Mouse (Mus musculus): ENCODE data around the gene Sytl3. TPM values are rescaled to one million over a fixed set of nuclear protein-coding genes. Genes with fewer than 3 reads are reported as not detected.
"Not testable (repeated sequence)": the region's sequence is repeated elsewhere in the genome, so short reads cannot be mapped to it uniquely, and the experiment has no call there.

The Sytl3 gene
- polyA plus RNA-seq, 1 experiment from 2014 or later, result not detected

- H3K4me3 ChIP-seq; ATAC-seq (ENCODE audit: low FRiP score, low read depth); H3K4me1 ChIP-seq; H3K4me2 ChIP-seq (replicated peaks); H3K9ac ChIP-seq (replicated peaks); H3K9me3 ChIP-seq; H3K27me3 ChIP-seq; H3K36me3 ChIP-seq; H3K27ac ChIP-seq (replicated peaks): not testable (repeated sequence)
- WGBS, result 81% methylated on average over 4 of the region's 4 CpGs
These were observed 22.8 kb downstream of the Sytl3 start for GRCm38 (mm10) chr17:6681721-6682120.

GRCm38 (mm10) chr17:6683702-6684101 is 24.8 kb downstream of the Sytl3 start:
- ATAC-seq (ENCODE audit: low FRiP score, low read depth); H3K4me3 ChIP-seq; H3K27me3 ChIP-seq; H3K9me3 ChIP-seq; H3K4me1 ChIP-seq; H3K36me3 ChIP-seq; H3K27ac ChIP-seq (replicated peaks); H3K9ac ChIP-seq (replicated peaks); H3K4me2 ChIP-seq (replicated peaks): not testable (repeated sequence)
- 88% methylated on average over 1 of the region's 5 CpGs for whole genome bisulfite sequencing

DNA sequence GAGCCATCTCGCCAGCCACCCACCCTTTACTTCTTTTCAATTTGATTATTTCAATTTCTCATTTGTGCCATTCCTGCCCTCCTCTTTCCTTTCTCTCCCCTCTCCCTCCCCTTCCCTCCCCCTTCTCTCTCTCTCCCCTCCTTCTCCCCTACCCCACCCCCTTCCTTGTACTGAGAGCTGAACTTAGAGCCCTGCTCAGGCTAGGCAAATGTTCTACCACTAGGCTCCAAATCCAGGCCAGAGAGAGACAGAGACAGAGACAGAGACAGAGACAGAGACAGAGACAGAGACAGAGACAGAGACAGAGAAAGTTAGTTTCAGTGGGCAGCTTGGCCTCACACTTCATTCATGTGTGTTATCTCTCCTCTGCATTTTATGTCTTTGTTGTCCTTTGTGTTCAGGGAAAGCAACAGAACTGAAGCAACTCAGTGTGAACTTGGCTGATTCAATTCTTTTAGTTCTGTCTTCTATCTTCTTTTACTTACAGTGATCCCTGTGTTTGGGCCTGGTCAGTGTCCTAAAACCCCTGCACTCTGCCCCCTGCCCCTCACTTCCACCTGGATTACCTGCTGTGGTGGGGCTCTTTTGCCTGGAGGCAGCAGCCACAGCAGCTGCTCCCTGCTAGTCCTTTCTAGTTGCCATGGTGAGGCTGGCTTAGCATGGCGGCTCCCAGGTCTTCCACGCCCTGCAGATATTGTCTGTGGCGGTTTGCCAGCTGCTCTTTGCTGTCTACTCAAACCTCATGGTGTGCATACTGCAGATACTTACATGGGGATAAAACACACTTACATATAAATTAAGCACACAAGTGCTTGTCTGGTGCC is 25.8 kb downstream of the Sytl3 start:
- H3K9ac ChIP-seq (replicated peaks); H3K4me3 ChIP-seq; H3K9me3 ChIP-seq; H3K27me3 ChIP-seq; H3K4me1 ChIP-seq; H3K36me3 ChIP-seq; H3K4me2 ChIP-seq (replicated peaks): not testable (repeated sequence)
- peak overlapping the region; percentile 73 for H3K27ac ChIP-seq (replicated peaks)
- peak; percentile 93 for ATAC-seq (ENCODE audit: low FRiP score, low read depth)
- WGBS, result 0% methylated on average over 1 of the region's 4 CpGs

DNA sequence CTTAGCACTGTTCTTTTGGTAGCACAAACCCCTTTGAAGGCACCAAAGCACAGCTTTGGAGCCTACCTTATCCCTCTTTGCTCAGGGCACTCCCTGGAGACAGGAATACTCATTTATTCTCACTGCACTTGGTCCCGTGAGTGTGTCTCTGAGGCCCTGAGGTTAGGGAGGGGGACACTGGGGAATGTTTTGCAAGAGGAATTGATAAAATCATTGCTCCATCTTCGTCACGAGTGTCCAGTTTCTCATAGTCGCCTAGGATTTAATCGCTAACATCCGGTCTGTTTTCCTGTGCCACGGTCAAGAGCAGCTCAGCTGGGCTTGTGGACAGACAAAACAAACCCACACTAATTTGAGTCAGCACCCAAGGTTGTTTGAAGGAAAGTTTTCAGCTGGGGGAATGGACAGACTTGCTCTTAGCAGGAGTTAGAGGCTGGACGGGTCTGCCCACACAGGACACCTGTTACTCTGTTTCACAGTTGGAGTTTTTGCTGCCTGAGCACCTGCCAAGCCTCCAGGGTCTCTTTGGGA is 26.5 kb downstream of the Sytl3 start:
- H3K27ac ChIP-seq (replicated peaks); H3K4me1 ChIP-seq; H3K36me3 ChIP-seq; H3K27me3 ChIP-seq; H3K9ac ChIP-seq (replicated peaks); H3K4me3 ChIP-seq; H3K9me3 ChIP-seq; H3K4me2 ChIP-seq (replicated peaks); ATAC-seq (ENCODE audit: low FRiP score, low read depth): not testable (repeated sequence)
- WGBS, result 52% methylated on average over 4 of the region's 8 CpGs

- WGBS, result 100% methylated on average over 3 of the region's 4 CpGs
- not testable (repeated sequence) for H3K9ac ChIP-seq (replicated peaks); H3K4me1 ChIP-seq; ATAC-seq (ENCODE audit: low FRiP score, low read depth); H3K36me3 ChIP-seq; H3K27me3 ChIP-seq; H3K9me3 ChIP-seq; H3K4me3 ChIP-seq; H3K4me2 ChIP-seq (replicated peaks); H3K27ac ChIP-seq (replicated peaks)
These were observed 27.5 kb downstream of the Sytl3 start for GRCm38 (mm10) chr17:6686299-6686971.

- H3K27me3 ChIP-seq; H3K4me2 ChIP-seq (replicated peaks); H3K4me3 ChIP-seq; H3K4me1 ChIP-seq; H3K9ac ChIP-seq (replicated peaks); H3K9me3 ChIP-seq; ATAC-seq (ENCODE audit: low FRiP score, low read depth); H3K36me3 ChIP-seq; H3K27ac ChIP-seq (replicated peaks): not testable (repeated sequence)
- WGBS, result 89% methylated on average over 2 of the region's 4 CpGs
These were observed 30.5 kb downstream of the Sytl3 start for GRCm38 (mm10) chr17:6689344-6689743.

DNA sequence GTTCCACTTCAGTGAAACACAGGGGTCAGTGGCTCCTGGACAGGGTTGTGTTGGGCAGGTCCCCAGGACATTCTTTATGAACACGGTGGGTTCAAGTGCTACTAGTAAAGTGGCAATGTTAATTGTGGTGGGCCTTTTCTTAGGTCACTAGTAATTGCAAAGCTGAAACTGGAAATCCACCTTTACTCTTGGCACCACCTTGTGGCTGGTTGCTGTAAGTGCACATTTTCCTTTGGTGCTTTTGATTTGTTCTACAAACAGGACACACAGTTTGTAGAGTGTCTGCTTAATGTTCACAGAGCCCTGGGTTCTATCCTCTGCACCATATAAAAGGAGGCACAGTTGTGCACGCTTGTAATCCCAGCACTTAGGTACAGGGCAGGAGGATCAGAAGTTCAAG is 32.7 kb downstream of the Sytl3 start:
- not testable (repeated sequence) for H3K9ac ChIP-seq (replicated peaks); H3K36me3 ChIP-seq; H3K4me2 ChIP-seq (replicated peaks); H3K4me1 ChIP-seq; H3K4me3 ChIP-seq; H3K27me3 ChIP-seq; ATAC-seq (ENCODE audit: low FRiP score, low read depth); H3K9me3 ChIP-seq; H3K27ac ChIP-seq (replicated peaks)
- WGBS, result 12% methylated on average over 2 of the region's 2 CpGs

DNA sequence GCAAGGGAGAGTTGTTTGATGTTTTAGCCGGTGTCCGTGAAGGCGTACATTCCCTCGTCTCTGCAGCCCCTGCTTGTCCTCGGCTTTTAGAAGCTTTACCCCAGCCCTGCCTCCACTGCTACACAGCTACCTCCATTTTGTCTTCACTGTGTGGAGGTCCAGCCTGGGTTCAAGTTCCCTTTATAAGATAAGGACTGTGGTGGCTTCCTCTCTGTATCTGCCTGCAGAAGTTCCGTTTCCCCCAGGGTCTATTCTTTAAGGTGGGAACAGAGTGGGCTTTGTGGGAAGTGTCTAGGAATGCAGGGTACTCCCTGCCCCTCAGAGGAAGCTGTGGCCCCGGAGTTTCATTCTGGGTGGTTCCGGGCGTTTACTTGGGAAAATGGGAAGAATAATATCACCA is 36.8 kb downstream of the Sytl3 start:
- H3K4me2 ChIP-seq (replicated peaks); H3K9me3 ChIP-seq; H3K4me3 ChIP-seq; H3K4me1 ChIP-seq; H3K36me3 ChIP-seq; H3K27me3 ChIP-seq; H3K27ac ChIP-seq (replicated peaks); H3K9ac ChIP-seq (replicated peaks); ATAC-seq (ENCODE audit: low FRiP score, low read depth): not testable (repeated sequence)
- 81% methylated on average over 9 of the region's 9 CpGs for WGBS

DNA sequence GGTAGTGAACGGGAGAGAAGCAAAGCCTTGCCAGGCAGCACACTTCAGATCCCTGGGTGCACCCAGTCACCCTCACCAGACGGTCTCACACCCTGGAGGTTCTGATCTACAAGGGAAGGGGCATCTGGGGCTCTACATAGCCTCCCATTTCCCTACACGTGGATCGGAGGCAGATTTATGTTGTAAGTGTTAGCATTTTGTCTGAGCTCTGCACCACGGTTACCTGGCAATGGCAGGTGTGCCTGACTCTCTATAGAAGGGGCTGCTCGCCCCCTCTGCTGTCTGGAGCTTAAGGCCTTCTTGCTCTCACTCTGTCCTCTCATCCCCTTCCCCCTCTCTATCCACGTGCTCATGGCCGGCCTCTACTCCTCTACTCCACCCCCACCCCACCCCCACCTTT is 37.6 kb downstream of the Sytl3 start:
- H3K9ac ChIP-seq (replicated peaks); H3K27ac ChIP-seq (replicated peaks); ATAC-seq (ENCODE audit: low FRiP score, low read depth); H3K4me3 ChIP-seq; H3K4me1 ChIP-seq; H3K36me3 ChIP-seq; H3K27me3 ChIP-seq; H3K9me3 ChIP-seq; H3K4me2 ChIP-seq (replicated peaks): not testable (repeated sequence)
- WGBS, result 59% methylated on average over 8 of the region's 8 CpGs

DNA sequence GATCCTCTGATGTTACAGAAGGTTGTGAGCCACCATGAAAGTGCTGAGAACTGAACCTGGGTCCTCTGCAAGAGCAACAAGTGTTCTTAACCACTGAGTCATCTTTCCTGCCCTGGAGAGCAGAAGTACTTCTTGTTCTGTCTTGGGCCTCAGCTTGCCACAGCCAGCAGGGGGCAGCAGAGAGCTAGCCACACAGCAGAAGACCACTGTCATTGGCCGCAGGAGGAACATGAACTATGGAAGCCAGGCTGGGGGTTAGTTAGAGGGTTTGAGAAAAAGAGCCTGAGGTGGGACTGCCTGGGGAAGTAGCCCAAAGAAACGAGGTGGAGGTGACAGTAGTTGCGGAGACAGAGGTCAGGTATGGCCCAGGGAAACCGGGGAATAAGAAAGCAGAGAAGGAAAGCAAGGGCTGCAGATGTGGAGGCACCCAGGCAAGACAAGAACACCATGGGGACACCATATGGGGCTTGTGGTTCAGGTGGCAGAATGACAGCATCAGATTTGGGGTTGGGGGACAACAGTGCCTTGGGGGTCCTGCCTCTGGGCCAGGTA is 38.4 kb downstream of the Sytl3 start:
- ATAC-seq (ENCODE audit: low FRiP score, low read depth), result peak; percentile 70; the same call in 1 of the 2 replicates

DNA sequence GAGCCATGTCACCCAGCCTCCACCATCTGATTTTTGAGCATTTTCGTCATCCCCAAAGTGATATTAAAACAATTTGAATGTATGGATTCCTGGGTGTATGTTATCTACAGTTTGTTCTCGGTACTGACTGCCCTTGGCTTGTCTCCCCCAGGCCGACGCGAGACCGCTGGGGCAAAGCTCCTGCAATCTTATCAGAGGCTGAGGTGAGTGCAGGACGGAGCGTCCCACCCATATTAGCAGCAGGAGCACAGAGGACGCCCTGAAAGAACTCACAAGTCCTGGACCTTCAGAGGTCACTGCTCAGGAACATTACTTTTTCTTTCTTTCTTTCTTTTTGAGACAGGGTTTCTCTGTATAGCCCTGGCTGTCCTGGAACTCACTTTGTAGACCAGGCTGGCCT is 40.6 kb downstream of the Sytl3 start:
- not testable (repeated sequence) for H3K4me3 ChIP-seq; ATAC-seq (ENCODE audit: low FRiP score, low read depth); H3K9ac ChIP-seq (replicated peaks); H3K36me3 ChIP-seq; H3K4me1 ChIP-seq; H3K9me3 ChIP-seq; H3K27ac ChIP-seq (replicated peaks); H3K4me2 ChIP-seq (replicated peaks); H3K27me3 ChIP-seq
- 95% methylated on average over 8 of the region's 9 CpGs for WGBS

More for the DNA sequence above, 38.4 kb downstream of the Sytl3 start:
- not testable (repeated sequence) for H3K4me1 ChIP-seq; H3K27ac ChIP-seq (replicated peaks); H3K9me3 ChIP-seq; H3K4me3 ChIP-seq; H3K4me2 ChIP-seq (replicated peaks); H3K9ac ChIP-seq (replicated peaks); H3K27me3 ChIP-seq; H3K36me3 ChIP-seq
- WGBS, result 36% methylated on average over 4 of the region's 4 CpGs

GRCm38 (mm10) chr17:6700077-6700476 is 41.2 kb downstream of the Sytl3 start:
- not testable (repeated sequence) for ATAC-seq (ENCODE audit: low FRiP score, low read depth); H3K4me3 ChIP-seq; H3K4me2 ChIP-seq (replicated peaks); H3K36me3 ChIP-seq; H3K27ac ChIP-seq (replicated peaks); H3K27me3 ChIP-seq; H3K9me3 ChIP-seq; H3K4me1 ChIP-seq; H3K9ac ChIP-seq (replicated peaks)
- WGBS, result 80% methylated on average over 4 of the region's 7 CpGs

Measured in midbrain, embryonic 12.5 days (tissue).